Mouse (Mus musculus): ENCODE measurements around the gene Spata2. TPM values are rescaled to one million over a fixed set of nuclear protein-coding genes. Genes with fewer than 3 reads are reported as not detected.

The Spata2 gene
- polyA plus RNA-seq, 1 experiment from 2014 or later = 11.5 TPM

DNA sequence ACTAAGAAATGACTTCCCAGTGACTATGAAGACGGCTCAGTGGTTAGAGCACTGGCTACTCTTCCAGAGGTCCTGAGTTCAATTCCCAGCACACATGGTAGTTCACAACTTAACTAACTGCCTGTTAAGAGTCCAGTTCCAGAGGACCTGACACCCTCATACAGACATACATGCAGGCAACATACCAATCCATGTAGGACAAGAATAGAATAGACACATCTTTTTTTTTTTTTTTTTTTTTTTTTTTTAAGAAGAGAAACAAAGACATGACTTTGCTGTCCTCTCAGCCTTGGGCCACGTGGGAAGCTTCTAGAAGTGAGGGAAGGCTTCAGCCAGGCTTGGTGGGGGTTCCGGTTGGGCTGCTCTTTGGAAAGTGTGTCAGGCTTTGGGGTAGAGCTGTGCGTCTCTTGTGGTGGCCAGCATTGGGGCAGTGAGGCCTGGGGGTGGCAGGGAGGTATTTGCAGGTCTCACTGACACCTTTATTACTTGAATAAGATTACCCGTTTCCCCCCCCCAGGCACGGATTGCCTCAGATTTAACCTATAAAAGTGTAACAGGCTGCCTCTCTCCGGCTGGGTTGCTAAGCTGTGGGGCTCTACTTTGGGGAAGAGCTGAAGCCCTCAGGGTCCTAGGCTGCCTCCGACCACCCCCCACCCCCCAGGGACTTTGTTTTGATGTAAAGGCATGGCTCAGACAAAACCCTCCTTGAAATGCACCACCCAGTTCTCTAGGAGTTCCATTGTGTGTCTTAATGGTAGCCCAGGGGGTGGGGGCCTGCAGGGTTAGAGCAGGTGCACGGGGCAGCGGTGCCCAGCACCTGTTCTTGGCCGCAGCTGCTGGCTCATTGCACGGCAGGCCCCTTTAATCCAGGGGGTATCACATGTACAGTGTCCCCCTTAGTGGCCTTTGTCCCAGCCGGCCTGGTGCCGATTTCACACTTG, 47.1 kb upstream of the Spata2 start:
- Histone ChIP-seq H3K27ac (ENCODE audit: low read depth, low read length) (no peak overlapping the region), H3K27me3 (replicated peaks; ENCODE audit: control insufficient read depth, insufficient read depth, low read length) (peaks cover 6% of the 10 kb centered on the region; the same call in 1 of the 2 replicates), H3K9me3 (ENCODE audit: control insufficient read depth) (no peaks in the 10 kb centered on the region), H3K9ac (ENCODE audit: low read depth, low read length) (peak overlapping the region; percentile 31; the same call in 1 of the 2 replicates), H3K4me3 (ENCODE audit: low read depth, low read length) (peak overlapping the region; percentile 48), H3K36me3 (ENCODE audit: control insufficient read depth, insufficient read depth) (peaks cover 9% of the 10 kb centered on the region; the same call in 1 of the 2 replicates), H3K4me1 (replicated peaks; ENCODE audit: control insufficient read depth, insufficient read depth, low read length) (no peaks in the 10 kb centered on the region), H3K4me2 (replicated peaks; ENCODE audit: low read depth) (peak overlapping the region; percentile 84)
- ATAC-seq = no peak
- WGBS = 49% methylated on average over 14 of the region's 14 CpGs
- no peak for TF ChIP-seq CTCF (IDR thresholded peaks at IDR 0.05; ENCODE audit: low read depth)

DNA sequence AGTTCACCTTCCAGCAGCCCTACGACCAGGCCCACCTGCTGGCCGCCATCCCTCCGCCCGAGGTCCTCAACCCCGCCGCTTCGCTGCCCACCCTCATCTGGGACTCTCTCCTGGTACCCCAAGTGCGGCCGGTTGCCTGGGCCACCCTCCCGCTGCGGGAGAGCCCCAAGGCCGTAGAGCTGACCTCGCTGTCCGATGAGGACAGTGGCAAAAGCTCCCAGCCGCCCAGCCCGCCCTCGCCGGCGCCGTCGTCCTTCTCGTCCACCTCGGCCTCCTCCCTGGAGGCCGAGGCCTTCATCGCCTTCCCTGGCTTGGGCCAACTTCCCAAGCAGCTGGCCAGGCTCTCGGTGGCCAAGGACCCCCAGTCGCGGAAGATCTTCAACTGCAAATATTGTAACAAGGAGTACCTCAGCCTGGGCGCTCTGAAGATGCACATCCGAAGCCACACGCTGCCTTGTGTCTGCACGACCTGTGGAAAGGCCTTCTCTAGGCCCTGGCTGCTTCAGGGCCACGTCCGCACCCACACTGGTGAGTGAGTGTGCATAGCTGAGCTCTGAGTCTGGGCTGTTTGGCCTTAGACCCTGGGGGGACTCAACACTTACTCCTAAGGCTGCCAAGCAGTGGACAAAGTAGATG, 46.1 kb upstream of the Spata2 start:
- peaks cover 6% of the 10 kb centered on the region; the same call in 1 of the 2 replicates for H3K27me3 ChIP-seq (replicated peaks; ENCODE audit: control insufficient read depth, insufficient read depth, low read length)
- 50% methylated on average over 34 of the region's 34 CpGs for WGBS
- no peaks in the 10 kb centered on the region for H3K4me1 ChIP-seq (replicated peaks; ENCODE audit: control insufficient read depth, insufficient read depth, low read length)
- TF ChIP-seq CTCF (IDR thresholded peaks at IDR 0.05; ENCODE audit: low read depth) = no peak
- H3K9me3 ChIP-seq (ENCODE audit: control insufficient read depth) = no peaks in the 10 kb centered on the region
- no peak for ATAC-seq
- peak overlapping the region; percentile 40; the same call in 1 of the 2 replicates for H3K9ac ChIP-seq (ENCODE audit: low read depth, low read length)
- H3K4me2 ChIP-seq (replicated peaks; ENCODE audit: low read depth) = peak overlapping the region; percentile 84
- peak overlapping the region; percentile 48 for H3K4me3 ChIP-seq (ENCODE audit: low read depth, low read length)
- H3K27ac ChIP-seq (ENCODE audit: low read depth, low read length) = peak overlapping the region; percentile 28; the same call in 1 of the 2 replicates
- H3K36me3 ChIP-seq (ENCODE audit: control insufficient read depth, insufficient read depth) = peaks cover 9% of the 10 kb centered on the region; the same call in 1 of the 2 replicates

GRCm38 (mm10) chr2:167537476-167538297, 45.0 kb upstream of the Spata2 start, which contains the start of gene Snai1:
TSS of gene Snai1 (plus strand) at chr2:167538195.
- H3K9me3 ChIP-seq (ENCODE audit: control insufficient read depth) = no peaks in the 10 kb centered on the region
- ATAC-seq = peak; percentile 97
- peak within 1 kb of the TSS; percentile 40; the same call in 1 of the 2 replicates for H3K9ac ChIP-seq (ENCODE audit: low read depth, low read length)
- H3K4me3 ChIP-seq (ENCODE audit: low read depth, low read length) = peak within 1 kb of the TSS; percentile 48
- no peaks in the 10 kb centered on the region for H3K4me1 ChIP-seq (replicated peaks; ENCODE audit: control insufficient read depth, insufficient read depth, low read length)
- peaks cover 9% of the 10 kb centered on the region; the same call in 1 of the 2 replicates for H3K36me3 ChIP-seq (ENCODE audit: control insufficient read depth, insufficient read depth)
- TF ChIP-seq CTCF (IDR thresholded peaks at IDR 0.05; ENCODE audit: low read depth) = peak; percentile 98
- WGBS = under 1% methylated on average over 56 of the region's 58 CpGs
- peaks cover 6% of the 10 kb centered on the region; the same call in 1 of the 2 replicates for H3K27me3 ChIP-seq (replicated peaks; ENCODE audit: control insufficient read depth, insufficient read depth, low read length)
- peak within 1 kb of the TSS; percentile 28; the same call in 1 of the 2 replicates for H3K27ac ChIP-seq (ENCODE audit: low read depth, low read length)
- peak within 1 kb of the TSS; percentile 84 for H3K4me2 ChIP-seq (replicated peaks; ENCODE audit: low read depth)

- ATAC-seq = no peak
- no peaks in the 10 kb centered on the region for H3K9me3 ChIP-seq (ENCODE audit: control insufficient read depth)
- H3K9ac ChIP-seq (ENCODE audit: low read depth, low read length) = no peak overlapping the region
- no peak overlapping the region for H3K4me2 ChIP-seq (replicated peaks; ENCODE audit: low read depth)
- no peaks in the 10 kb centered on the region for H3K4me1 ChIP-seq (replicated peaks; ENCODE audit: control insufficient read depth, insufficient read depth, low read length)
- TF ChIP-seq CTCF (IDR thresholded peaks at IDR 0.05; ENCODE audit: low read depth) = no peak
- peaks cover 6% of the 10 kb centered on the region; the same call in 1 of the 2 replicates for H3K27me3 ChIP-seq (replicated peaks; ENCODE audit: control insufficient read depth, insufficient read depth, low read length)
- 36% methylated on average over 10 of the region's 10 CpGs for WGBS
- no peak overlapping the region for H3K27ac ChIP-seq (ENCODE audit: low read depth, low read length)
- H3K36me3 ChIP-seq (ENCODE audit: control insufficient read depth, insufficient read depth) = no peaks in the 10 kb centered on the region
- H3K4me3 ChIP-seq (ENCODE audit: low read depth, low read length) = no peak overlapping the region
Observed at GRCm38 (mm10) chr2:167536320-167536945, 43.7 kb upstream of the Spata2 start.

GRCm38 (mm10) chr2:167533880-167534279, 41.2 kb upstream of the Spata2 start:
- peaks cover 4% of the 10 kb centered on the region; the same call in 1 of the 2 replicates for H3K27me3 ChIP-seq (replicated peaks; ENCODE audit: control insufficient read depth, insufficient read depth, low read length)

More at GRCm38 (mm10) chr2:167533880-167534279, 41.2 kb upstream of the Spata2 start:
- Histone ChIP-seq H3K4me2 (replicated peaks; ENCODE audit: low read depth) (no peak overlapping the region), H3K4me1 (replicated peaks; ENCODE audit: control insufficient read depth, insufficient read depth, low read length) (no peaks in the 10 kb centered on the region), H3K27ac (ENCODE audit: low read depth, low read length) (no peak overlapping the region), H3K9me3 (ENCODE audit: control insufficient read depth) (no peaks in the 10 kb centered on the region), H3K4me3 (ENCODE audit: low read depth, low read length) (no peak overlapping the region), H3K36me3 (ENCODE audit: control insufficient read depth, insufficient read depth) (no peaks in the 10 kb centered on the region), H3K9ac (ENCODE audit: low read depth, low read length) (no peak overlapping the region)
- ATAC-seq = no peak
- no peak for TF ChIP-seq CTCF (IDR thresholded peaks at IDR 0.05; ENCODE audit: low read depth)

All from intestine, postnatal 0 days (tissue).